Mouse (Mus musculus) megakaryocyte, embryonic 14.5 days (primary cell): ENCODE results near the gene Fam193b.

Source experiments
- FLI1 ChIP-seq: IDR thresholded peaks from 2 replicates; pipeline ENCODE4 v1.6.1; 2012; ENCODE audit warnings: low read length, inconsistent platforms, mixed read lengths
- GATA1 ChIP-seq: IDR thresholded peaks from 3 replicates; pipeline ENCODE4 v1.6.1; 2012; ENCODE audit warnings: mixed read lengths, low read length, inconsistent platforms, borderline replicate concordance

- TF ChIP-seq GATA1: no peak
- no peak for TF ChIP-seq FLI1
Observed at GRCm38 (mm10) chr13:55535191-55535590, 35.7 kb downstream of the Fam193b start.
